Mouse (Mus musculus): ENCODE data around the gene Crb3.

The Crb3 gene

DNA sequence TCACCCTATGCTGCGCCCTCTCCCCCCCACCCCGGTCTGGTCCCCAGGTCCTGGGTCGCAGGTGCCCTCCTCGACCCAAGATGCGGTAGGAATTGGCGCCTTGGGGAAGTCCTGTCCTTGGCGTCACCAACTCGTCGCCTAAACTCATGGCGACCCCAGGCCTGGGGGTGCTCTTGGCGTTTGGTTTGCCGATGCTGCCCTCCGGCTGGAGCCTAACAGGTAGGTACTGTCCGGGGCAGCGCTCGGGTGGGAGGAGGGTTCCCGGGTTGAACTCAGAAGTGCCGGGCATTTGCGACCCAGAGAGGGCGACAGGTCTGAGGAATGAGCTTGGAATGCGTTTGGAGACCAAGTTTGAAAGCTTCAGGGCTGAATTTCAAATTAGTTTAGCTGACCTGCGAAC lies 3.6 kb downstream of the Crb3 start:
- DNase-seq: no peak

DNA sequence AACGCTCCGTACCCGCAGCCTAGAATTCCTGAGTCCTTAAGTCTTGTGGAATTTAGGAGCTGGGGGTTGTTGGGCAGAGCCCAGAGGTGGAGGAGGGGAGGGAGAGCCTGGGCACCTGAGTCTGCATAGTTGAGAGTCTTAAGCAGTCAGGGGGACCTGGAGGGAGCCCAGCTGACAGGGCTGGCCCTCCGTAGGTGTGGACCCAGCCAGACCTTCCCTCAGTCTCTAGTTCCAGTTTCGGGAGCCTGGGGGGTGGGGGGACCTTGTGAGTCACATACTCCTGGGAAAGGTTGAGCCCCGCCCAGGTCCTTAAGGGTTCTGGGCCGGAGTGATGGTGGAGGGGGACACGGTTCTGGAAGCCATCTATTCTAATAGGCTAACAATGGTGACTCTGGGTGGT lies 4.1 kb downstream of the Crb3 start:
- peak; percentile 47 for DNase-seq

DNA sequence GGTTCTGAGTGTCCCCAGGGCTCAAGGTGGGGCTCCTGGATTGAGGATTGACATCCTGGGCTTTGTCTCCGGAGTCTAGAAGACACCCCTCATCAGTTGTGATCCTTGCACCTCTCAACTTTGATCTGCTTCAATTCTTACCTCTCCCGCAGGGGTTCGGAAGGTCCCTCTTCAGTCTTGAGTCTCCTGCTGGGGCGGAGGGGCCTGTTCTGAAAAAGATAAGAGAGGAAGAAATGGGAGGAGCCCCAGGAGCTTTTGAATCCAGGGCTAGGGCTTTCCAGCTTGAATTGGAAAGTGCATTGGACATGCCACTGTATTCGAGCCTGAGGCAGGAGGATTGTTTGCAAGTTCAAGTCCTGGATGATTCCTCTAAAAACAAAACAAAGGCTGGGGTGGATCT lies 8.0 kb downstream of the Crb3 start:
- DNase-seq: no peak

DNA sequence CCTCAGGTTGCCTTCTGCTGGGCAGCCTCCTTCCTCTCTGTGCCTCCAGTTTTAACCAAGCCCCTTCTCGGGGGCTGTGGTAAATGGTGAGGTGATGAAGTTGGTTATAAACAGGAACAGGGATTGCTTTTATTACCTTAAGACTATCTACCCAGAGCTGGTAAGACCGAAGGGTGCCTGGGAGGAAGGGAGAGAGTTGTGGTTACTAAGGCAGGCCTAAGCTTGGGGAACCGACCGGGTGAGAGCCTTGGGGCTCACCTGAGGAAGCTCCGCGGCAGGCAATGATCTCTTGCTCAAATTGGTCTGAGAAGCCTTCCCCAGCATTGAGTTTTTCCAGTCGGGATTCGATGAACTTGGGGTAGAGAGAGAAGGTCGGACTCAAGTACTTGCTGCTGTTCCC lies 11.4 kb downstream of the Crb3 start:
- no peak for DNase-seq

DNA sequence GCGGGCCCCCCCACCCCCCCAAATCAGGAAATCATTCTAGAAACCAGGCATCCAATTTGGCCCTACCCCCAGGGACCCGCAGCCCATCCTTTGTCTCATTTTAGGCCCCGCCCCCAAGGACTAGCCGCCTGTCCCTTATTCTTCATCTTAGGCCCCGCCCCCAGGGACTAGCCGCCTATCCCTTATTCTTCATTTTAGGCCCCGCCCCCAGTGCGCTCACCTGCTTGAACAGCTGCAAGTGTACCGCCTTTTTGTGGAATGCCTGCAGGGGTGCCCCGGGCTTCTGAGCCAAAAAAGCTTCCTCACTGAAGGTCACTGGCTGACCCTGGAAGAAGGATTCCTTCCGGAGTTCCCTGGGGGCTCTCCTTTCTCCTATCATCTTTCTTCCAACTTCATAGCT lies 11.8 kb downstream of the Crb3 start:
- DNase-seq: peak; percentile 44

DNA sequence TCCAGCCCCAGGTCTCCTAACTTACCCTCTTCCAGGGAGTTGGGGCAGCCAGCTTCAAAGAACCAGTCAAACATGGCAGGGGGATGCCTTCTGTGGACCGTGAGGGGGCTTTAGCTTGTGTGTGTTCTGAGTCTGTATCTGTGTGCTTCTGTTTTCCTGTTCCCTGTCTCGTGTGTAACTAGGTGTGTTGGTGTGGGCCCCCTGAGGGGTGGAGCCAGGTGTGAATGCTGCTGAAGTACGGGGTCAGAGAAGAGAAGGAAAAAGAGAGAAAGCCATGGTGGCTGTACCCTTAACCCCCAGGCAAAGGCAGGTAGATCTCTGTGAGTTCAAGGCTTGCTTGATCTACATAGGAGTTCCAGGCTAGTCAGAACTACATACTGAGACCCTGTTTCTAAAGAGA lies 18.0 kb downstream of the Crb3 start:
- no peak for DNase-seq

DNA sequence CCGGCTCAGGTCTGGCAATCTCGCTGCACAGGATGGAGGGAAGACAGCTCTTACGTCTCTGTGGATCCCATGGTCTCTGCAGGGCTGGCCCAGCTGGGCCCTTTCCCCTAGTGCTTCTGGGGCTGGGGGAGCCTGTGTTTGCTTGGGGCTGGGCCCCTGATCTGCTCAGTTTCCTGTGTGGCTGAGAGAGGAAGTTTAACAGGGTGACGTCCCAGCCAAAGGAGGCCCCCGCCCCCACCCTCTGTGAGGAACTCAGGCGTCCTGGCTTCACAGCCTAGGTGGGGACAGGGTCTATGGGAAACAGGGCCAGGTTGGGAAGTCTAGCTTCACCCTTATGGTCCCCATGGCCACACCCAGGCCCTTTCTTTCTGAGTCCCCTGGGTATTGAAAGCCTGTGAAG lies 19.4 kb downstream of the Crb3 start, which contains the start of gene Dennd1c:
Dennd1c (minus strand) TSS at position 179 of the 400 bp plus-strand sequence.
- DNase-seq: no peak

DNA sequence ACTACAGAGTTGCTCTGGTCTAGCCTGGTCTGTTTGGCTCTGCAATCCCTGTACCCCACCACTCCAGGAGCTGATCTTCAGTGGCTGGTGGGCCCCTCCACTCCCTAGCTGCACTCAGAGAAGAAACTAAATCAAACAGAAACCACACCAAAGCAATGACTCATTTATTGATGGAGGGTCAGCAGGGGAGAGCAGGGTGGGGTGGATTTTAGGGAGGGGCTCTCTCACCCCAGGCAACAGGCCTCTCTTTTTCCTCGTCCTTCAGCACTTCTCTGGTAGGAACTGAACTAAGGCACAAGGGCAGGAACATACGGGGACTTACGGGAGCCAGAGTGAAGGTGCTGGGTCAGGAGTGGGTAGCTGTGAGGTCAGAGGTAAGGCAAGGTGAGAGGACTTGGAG lies 21.0 kb downstream of the Crb3 start:
- no peak for DNase-seq

DNA sequence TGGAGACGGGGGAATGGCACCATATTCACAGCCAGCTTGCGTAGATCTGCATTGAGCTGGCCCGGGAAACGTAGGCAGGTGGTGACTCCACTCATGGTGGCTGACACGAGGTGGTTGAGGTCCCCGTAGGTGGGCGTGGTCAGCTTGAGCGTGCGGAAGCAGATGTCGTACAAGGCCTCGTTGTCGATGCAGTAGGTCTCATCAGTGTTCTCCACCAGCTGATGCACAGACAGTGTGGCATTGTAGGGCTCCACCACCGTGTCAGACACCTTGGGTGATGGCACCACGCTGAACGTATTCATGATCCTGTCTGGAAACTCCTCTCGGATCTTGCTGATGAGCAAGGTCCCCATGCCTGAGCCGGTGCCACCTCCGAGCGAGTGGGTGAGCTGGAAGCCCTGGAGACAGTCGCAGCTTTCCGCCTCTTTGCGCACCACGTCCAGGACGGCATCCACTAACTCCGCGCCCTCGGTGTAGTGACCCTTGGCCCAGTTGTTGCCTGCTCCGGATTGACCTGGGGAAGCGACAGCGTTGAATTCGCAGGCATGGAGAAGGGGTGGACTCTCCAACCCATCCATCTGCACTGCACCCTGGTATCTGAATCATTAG lies 22.4 kb downstream of the Crb3 start:
- no peak for DNase-seq

DNA sequence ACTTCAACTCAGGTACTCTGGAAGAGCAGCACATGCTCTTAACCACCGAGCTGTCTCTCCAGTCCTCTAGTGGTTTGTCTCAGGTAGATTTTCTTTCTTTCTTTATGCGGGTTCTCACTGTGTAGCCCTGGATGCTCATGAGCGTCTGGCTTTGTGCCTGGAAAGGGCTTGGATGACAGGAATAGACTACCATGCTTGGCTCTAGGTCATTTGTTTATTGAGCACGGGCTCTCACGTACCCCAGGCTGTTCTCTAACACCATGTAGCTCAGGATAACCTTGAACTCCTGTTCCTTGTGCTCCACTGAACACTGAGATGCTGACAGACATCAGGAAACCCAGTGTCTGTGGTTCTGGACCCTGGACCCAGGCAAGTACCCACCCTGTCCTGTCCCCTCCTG lies 23.6 kb downstream of the Crb3 start:
- DNase-seq: no peak

DNA sequence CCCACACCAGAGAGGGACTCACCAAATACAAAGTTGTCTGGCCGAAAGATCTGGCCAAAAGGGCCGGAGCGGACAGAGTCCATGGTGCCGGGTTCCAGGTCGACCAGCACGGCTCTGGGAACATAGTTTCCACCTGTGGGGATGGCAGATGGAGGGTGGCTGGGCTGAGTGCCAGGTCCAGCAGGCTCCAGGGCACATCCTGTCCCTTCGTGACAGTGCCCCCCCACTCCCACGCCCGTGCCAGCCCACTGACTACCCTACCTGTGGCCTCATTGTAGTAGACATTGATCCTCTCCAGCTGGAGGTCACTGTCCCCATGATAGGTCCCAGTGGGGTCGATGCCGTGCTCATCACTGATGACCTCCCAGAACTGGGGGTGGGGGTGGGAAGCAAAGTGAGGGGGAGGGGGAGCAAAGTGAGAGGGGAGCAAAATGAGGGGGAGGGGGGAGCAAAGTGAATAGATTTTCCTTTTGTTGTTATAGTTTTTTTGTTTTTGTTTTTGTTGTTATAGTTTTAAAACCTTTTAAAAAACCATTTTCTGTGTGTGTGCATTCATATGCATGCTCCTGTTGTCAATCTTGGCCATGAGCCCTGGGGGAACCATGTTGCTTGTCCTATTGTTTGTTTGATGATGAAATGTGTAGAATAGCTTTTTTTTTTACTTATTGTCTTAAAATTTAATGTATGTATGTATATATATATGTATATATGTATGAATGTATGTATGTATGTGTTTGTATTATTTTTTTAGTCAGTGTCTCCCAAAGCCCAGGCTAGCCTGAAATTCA lies 27.3 kb downstream of the Crb3 start:
- no peak for DNase-seq

DNA sequence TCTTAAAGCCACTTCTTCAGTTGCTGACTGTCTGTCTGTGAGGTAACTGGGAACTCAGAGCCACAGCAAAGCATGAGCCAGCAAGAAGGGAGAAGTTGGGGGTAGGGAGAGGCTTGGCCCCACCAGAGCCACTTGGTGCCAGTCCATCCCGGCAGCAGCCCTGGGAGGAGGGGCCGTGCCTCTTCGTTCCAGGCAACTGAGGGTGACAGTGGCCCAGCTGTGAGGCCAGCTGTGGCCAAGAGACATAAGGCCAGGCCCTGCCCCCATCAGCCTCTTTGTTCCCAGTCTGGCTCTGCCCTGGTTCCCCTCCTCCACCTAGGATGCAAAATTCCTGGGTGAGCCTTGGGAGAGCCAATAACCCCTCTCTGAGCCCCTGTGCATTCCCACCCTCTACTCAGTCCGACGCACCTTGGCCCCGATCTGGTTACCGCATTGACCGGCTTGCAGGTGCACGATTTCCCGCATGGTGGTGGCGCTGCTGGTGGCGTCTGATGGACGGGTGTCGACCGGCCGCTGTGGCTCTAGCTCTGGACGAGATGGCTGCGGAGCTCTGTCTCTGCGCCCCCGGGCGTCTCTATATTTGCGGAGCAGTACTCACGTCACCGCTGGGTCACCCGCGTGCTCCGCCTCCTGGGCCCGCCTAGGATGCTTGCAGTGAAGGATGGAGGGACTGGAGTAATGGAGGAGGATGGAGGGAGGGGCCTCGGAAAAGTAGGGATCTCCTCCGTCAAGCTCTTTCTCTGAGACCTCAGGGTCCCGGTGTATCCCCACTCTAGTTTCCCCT lies 28.3 kb downstream of the Crb3 start, which contains the start of gene Tubb4a:
Tubb4a (minus strand) TSS at position 734 of the 784 bp plus-strand sequence.
- DNase-seq: no peak

DNA sequence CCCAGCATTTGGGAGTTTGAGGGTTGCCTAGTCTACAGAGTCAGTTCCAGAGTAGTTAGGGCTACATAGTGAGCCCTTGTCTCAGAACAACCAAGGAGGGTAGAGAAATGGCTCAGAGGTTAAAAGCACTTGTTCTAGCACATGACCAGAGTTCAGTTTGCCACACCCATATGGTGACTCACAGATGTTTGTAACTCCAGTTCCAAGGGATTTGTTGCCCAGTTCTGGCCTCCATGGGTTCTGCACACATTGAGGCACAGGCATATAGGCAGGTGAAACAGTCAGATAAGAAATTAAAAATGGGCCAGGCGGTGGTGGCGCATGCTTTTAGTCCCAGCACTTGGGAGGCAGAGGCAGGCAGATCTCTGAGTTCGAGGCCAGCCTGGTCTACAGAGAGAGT lies 35.3 kb downstream of the Crb3 start:
- no peak for DNase-seq

DNA sequence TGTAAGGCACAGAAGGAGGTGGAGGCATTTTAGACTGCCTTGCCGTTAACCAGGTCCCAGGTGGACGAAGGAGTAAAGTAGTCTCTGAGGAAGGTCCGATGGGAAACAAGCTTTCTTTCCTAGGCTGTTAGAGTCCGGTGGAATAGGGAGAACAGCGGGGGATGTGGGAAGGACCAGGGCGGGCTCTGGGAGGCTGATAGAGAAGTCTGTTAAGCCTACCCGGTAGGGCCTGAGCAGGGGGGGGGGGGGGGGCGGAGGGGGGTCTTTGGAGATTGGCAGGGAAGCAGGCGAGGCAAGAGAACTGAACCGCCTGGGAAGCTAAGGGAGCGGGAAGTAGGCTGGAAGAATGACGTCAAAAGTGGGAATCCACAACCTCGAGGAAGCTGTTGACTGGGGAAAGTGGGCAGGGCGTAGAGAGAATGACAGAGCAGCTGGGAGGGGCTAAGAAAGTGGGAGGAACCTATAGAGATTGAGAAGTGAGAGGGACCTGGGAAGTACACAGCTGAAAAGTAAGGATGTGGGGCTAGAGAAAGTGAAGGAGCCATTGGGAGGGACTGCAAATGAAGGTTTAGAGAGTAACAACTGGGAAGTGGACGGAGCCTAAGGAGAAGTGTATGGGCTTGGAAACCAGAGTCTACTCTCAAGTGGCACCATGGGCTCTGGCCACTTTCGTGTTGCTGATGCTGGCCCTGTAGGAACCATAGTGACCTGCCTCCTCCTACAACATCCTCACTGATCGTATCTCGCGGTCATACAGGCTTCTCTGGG lies 37.1 kb downstream of the Crb3 start:
- peak; percentile 55 for DNase-seq

DNA sequence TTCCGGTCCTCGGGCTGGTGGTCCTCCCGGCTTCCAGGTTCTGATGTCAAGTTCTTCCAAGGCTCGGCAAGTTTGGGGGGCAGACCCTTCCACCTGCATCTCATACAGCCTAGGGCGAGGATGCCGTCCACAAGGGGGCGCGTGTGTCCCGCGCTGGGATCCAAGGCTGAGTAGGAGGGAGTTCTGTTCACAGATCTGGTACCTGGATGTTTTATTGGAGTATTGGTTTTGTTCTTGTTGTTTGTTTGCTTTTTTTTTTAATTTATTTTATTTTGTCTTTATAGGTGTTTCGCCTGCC lies 37.7 kb downstream of the Crb3 start:
- DNase-seq: peak; percentile 60

DNA sequence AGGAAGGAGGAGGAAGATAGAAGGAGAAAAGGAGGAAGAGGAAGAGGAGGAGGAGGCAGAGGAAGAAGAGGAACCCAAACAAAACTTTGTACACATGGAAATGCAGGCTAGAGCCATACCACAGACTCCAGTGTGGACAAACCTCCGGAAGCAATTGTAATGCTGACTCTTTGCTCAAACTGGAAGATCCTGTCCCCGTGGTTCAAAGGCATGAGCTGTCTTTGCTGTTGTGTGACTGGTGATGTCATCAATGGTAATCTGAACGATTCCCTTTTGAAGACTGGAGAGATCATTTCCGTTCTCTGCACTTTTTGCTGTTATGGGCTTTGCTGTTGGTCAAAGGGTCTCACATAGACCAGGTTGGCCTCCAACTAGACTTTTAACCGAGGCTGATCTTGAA lies 39.4 kb downstream of the Crb3 start:
- DNase-seq: no peak

DNA sequence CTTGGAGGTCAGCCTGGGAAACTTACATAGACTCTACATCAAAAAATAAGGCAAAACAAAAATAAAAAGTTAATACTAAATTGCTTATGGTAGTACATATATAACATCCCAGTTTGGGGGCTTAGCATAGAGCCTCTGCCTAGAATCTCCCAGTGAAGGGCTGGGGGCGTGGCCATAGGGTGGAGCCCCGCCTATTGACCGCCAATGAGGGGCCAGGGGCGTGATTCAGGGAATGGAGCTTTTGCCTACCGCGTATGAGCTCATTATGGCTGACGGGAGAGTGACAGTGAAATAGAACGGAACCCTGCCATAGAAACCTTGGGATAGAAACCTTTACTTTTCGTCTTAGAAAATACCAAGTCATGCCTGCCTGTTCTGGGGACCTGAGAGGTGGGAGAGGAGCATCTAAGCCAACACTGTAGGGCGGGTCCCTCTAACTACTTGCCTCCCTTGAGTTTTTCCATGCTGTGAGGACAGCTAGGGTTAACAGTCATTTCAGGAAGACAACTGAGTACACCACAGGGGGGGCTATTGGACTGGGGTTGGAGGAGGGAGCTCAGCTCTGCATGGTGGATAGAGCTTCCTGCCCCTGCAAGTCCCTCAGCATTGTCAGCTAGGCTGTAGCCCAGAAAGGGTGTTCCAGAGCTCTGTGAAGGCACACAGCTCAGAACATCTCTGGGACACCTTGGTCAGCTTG lies 40.9 kb downstream of the Crb3 start:
- DNase-seq: no peak

DNA sequence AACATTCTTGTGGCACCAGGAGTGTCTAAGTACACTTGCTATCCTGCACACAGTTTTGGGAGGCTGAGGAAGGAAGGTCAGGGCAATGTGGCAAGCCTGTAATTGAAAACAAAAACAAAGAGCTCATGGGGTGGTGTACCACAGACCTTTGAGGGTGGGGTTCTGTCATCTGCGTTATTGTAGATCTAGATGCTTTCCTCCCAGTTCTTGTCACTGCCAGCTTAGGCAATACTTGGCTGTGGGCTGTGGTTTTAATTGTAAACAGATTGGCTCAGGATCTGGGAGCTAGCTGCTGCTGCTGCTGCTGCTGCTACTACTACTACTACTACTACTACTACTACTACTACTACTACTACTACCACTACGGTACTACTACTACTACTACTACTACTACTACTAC lies 43.4 kb downstream of the Crb3 start:
- no peak for DNase-seq

DNA sequence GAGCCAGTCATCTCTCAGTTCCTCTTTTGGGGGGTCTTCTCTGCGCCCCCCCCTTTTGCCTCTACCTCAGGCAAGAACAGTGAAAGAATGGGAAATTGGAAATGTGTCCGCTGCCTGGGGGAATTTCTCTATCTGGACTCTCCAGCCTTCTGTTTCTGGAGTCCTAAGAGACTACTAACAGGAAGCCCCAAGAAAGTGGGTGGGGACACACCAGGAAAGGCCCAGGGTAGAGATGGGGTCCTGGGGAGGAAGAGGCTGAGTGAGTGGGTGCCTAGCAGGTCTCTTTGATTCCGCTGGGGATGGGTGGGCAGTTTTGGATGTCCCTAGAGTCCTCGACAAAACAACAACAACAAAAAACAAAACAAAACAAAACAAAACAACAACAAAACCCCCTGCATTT lies 45.6 kb downstream of the Crb3 start:
- no peak for DNase-seq

DNA sequence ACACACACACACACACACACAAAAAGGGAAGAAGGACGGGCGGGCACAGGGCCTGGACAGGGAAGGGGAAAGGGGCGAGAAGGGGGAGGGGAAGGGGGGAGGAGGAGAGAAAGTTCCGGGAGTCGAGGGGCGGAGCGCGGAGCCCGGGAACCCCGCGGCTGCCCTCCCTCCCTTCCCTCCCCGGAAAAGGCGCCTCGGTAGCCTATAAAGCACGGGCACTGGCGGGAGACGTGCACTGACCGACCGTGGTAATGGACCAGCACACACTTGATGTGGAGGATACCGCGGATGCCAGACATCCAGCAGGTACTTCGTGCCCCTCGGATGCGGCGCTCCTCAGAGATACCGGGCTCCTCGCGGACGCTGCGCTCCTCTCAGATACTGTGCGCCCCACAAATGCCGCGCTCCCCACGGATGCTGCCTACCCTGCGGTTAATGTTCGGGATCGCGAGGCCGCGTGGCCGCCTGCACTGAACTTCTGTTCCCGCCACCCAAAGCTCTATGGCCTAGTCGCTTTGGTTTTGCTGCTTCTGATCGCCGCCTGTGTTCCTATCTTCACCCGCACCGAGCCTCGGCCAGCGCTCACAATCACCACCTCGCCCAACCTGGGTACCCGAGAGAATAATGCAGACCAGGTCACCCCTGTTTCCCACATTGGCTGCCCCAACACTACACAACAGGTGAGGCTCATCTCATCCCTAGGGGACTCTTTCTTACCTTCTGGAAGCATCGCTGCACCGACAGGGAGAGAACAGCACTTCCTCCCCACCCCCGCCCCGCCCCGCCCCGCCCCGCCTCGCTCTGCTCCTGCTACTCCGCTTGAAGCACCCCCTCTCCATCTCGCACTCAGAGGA lies 46.5 kb downstream of the Crb3 start, which contains the start of gene Tnfsf9:
Tnfsf9 (plus strand) TSS at position 145 of the 854 bp plus-strand sequence.
- no peak for DNase-seq

DNA sequence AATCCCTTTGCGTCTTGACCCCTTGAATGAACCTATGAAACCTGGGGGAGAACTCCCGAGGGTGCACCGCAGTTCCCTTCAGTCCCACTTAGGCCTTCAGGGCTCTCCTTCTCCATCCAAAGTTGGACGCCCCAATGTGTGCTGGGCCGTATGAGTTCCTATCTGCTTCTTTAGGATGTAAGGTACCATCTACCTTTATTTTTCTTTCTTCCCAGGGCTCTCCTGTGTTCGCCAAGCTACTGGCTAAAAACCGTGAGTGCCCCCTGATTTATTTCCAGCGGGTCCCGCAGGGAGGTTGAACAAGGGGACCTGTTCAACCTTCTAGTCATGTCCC lies 47.1 kb downstream of the Crb3 start:
- no peak for DNase-seq

DNA sequence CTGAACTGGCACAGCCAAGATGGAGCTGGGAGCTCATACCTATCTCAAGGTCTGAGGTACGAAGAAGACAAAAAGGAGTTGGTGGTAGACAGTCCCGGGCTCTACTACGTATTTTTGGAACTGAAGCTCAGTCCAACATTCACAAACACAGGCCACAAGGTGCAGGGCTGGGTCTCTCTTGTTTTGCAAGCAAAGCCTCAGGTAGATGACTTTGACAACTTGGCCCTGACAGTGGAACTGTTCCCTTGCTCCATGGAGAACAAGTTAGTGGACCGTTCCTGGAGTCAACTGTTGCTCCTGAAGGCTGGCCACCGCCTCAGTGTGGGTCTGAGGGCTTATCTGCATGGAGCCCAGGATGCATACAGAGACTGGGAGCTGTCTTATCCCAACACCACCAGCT lies 48.2 kb downstream of the Crb3 start:
- DNase-seq: no peak

Measured in kidney, adult 11 months (tissue).